Mouse (Mus musculus): ENCODE measurements around the gene Dtx2.

GRCm38 (mm10) chr5:135996162-135996561 is 1.6 kb downstream of the Dtx2 start:
- TF ChIP-seq CTCF (IDR thresholded peaks at IDR 0.05) = no peak
- no peak for TF ChIP-seq EP300 (IDR thresholded peaks at IDR 0.05; ENCODE audit: insufficient read depth, low read depth, low read length)
- no peak for TF ChIP-seq POLR2A (IDR thresholded peaks at IDR 0.05; ENCODE audit: insufficient read depth, low read depth, low read length)
